Mouse (Mus musculus) hindbrain, postnatal 0 days (tissue): ENCODE data around the gene Gng7. TPM values are rescaled to one million over a fixed set of nuclear protein-coding genes. Genes with fewer than 3 reads are reported as not detected.
"Not testable (repeated sequence)": the region's sequence is repeated elsewhere in the genome, so short reads cannot be mapped to it uniquely, and the experiment has no call there.

Experiments used
- ATAC-seq: fragments of 200-750 bp; cut with Nextera tagmentation; 2 replicates; pipeline ENCODE4 v1.8.0; 2017; ENCODE audit warnings: mild to moderate bottlenecking, moderate TSS enrichment, moderate library complexity
- DNase-seq: peaks from one replicate; pipeline ENCODE4 v3.0.0-alpha.2; 2015; ENCODE audit warnings: low spot score
- H3K27ac ChIP-seq: fragments of 300-500 bp; sonication (generic); 2 replicates; pipeline ENCODE4 v1.5.1; 2014; ENCODE audit warnings: mild to moderate bottlenecking
- H3K27me3 ChIP-seq: fragments of 300-500 bp; sonication (generic); 2 replicates; pipeline ENCODE4 v1.6.1; 2014; ENCODE audit warnings: low read length, mixed read lengths; ENCODE audit not compliant: insufficient read depth
- H3K36me3 ChIP-seq: fragments of 300-500 bp; sonication (generic); 2 replicates; pipeline ENCODE4 v1.6.1; 2014; ENCODE audit warnings: low read length, mixed read lengths; ENCODE audit not compliant: insufficient read depth
- H3K4me1 ChIP-seq: fragments of 300-500 bp; sonication (generic); 2 replicates; pipeline ENCODE4 v1.6.1; 2014; ENCODE audit warnings: antibody characterized with exemption, low read length, mixed read lengths; ENCODE audit not compliant: insufficient read depth
- H3K4me2 ChIP-seq: fragments of 300-500 bp; sonication (generic); 2 replicates; pipeline ENCODE4 v1.6.1; 2014; ENCODE audit warnings: low read depth, mild to moderate bottlenecking, low read length, moderate library complexity, mixed read lengths
- H3K4me3 ChIP-seq: fragments of 300-500 bp; sonication (generic); 2 replicates; pipeline ENCODE4 v1.5.1; 2014; ENCODE audit warnings: low read length
- H3K9ac ChIP-seq: fragments of 300-500 bp; sonication (generic); replicated peaks from 2 replicates; pipeline ENCODE4 v1.6.1; 2014; ENCODE audit warnings: mild to moderate bottlenecking, low read length, moderate library complexity, mixed read lengths
- H3K9me3 ChIP-seq: fragments of 300-500 bp; sonication (generic); 2 replicates; pipeline ENCODE4 v1.6.1; 2016; ENCODE audit warnings: low read length, mixed read lengths
- CTCF ChIP-seq: IDR thresholded peaks from 2 replicates; pipeline ENCODE4 v1.5.1; 2016; ENCODE audit warnings: antibody characterized with exemption, control low read depth, low read depth
- WGBS: fragments of 180-500 bp; shearing (Covaris S2); extraction: QIAGEN DNeasy Blood & Tissue Kit; methylation state at CpG from one replicate; pipeline ENCODE4 v1.1.7; 2014; 5-methylcytosine and 5-hydroxymethylcytosine counted together
- polyA plus RNA-seq: library from polyadenylated mRNA; unstranded; fragments of >200 nt; fragmentation: Nextera tagmentation; extraction: Ambion mirVana; gene quantifications from 2 replicates; pipeline ENCODE4 v1.2.1, GENCODE M21; 2015
- total RNA-seq: library from RNA; depleted of rRNA; stranded (reverse); fragments of >200 nt; gene quantifications from 2 replicates; pipeline ENCODE4 v1.2.3, GENCODE M21; 2014; rRNA removed

Gng7 gene
- 26.2 and 27.2 TPM in 2 replicates for total RNA-seq
- 18.9 and 22.1 TPM in 2 replicates for polyA plus RNA-seq

DNA sequence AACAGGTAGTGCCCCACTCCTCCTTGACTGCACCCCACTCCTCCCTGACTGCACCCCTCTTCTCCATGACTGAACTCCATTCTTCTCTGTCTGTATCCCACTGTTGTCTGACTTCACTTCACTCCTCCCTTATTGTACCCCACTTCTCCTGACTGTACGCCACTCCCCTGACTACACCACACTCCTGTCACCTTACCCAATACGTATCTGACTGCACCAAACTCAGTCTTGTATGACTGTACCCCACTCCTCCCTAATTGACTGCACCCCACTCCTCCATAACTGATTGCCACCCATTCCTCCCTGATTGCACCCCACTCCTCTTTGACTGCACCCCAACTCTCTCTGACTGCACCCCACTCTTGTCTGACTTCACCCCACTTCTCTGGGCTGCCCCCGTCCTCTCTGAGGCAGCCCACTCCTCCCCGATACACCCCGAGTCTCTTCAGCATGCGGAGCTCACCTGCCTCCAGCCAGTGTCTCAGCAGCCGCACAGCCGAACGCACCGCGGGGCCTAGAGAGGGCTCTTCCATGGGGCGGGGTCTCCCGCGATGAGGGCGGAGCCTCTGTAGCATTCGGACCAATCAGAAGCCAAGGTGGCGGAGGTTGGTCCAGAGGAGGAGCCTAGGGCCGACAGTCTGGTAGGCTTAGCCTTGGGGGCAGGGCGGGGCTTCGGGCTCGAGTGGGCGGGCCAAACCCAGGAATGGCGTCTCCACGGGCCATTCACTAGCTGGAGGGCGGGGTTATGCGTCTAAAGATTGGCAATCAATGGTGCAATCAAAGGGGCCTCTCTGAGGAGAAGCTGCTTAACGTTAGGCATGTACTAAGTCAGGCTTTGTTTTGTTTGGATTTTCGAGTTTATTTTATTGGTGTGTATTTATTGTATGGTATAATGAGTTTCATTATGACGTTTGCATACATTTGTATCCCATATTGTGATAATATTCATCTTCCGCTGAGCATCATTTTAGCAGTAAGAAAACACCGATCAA, at the start of gene Gng7:
TSS of gene Gng7 (minus strand) at position 553 of the 992 bp plus-strand sequence.
- 9% methylated on average over 31 of the region's 31 CpGs for WGBS

DNA sequence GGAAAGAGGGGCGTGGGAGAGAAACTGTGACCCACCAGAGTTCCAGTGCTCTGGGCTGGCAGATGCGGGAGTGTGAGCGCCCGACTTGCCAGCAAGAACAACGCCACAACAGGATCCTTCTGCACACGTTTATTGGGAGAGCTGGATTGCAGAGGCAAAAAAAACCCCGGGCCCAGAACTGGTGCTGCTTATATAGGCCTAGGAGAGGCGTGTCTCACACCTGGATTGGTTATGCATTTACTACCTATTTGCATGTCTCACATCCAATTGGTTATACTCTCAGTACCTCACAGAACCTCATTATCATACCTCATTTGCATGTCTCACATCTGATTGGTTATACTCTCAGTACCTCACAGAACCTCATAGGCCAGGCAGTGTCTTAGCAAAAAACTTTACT, 49.8 kb upstream of the Gng7 start:
- DNase-seq, ATAC-seq, H3K9me3 ChIP-seq, H3K4me2 ChIP-seq, H3K27me3 ChIP-seq, H3K9ac ChIP-seq, H3K36me3 ChIP-seq, H3K4me1 ChIP-seq, H3K4me3 ChIP-seq, H3K27ac ChIP-seq: not testable (repeated sequence)
- 84% methylated on average over 8 of the region's 8 CpGs for WGBS

More for the DNA sequence above, at the start of gene Gng7:
- Histone ChIP-seq H3K27me3 (no peaks in the 10 kb centered on the region), H3K4me3 (peak within 1 kb of the TSS; percentile 43), H3K27ac (no peak within 1 kb of the TSS), H3K4me1 (peaks cover 4% of the 10 kb centered on the region; the same call in 1 of the 2 replicates), H3K4me2 (peak within 1 kb of the TSS; percentile 67), H3K36me3 (no peaks in the 10 kb centered on the region), H3K9me3 (no peaks in the 10 kb centered on the region), H3K9ac (peak within 1 kb of the TSS; percentile 45; the same call in 1 of the 2 replicates)
- ATAC-seq: peak; percentile 97
- TF ChIP-seq CTCF: no peak
- DNase-seq: peak; percentile 98

DNA sequence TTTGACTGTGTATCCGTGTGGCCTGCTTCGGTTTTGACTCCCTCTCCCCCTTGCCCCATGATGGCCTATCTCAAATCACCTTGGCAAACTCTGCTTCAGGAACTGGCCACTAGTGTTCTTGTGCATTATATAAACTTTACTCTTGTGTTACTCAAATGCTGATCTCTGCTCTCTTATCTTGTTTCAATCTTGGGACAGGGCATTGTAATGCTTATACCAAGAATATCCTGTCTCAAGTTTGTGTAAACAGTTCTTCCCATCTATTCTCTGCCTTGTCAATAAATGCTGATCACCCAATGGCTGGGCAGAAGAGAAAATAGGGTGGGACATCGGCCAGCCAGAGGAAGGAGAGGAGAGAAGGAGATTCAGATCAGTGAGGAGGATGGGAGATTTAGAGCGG, 48.0 kb upstream of the Gng7 start:
- WGBS: 61% methylated on average over 4 of the region's 4 CpGs
- no peak overlapping the region for H3K9ac ChIP-seq

DNA sequence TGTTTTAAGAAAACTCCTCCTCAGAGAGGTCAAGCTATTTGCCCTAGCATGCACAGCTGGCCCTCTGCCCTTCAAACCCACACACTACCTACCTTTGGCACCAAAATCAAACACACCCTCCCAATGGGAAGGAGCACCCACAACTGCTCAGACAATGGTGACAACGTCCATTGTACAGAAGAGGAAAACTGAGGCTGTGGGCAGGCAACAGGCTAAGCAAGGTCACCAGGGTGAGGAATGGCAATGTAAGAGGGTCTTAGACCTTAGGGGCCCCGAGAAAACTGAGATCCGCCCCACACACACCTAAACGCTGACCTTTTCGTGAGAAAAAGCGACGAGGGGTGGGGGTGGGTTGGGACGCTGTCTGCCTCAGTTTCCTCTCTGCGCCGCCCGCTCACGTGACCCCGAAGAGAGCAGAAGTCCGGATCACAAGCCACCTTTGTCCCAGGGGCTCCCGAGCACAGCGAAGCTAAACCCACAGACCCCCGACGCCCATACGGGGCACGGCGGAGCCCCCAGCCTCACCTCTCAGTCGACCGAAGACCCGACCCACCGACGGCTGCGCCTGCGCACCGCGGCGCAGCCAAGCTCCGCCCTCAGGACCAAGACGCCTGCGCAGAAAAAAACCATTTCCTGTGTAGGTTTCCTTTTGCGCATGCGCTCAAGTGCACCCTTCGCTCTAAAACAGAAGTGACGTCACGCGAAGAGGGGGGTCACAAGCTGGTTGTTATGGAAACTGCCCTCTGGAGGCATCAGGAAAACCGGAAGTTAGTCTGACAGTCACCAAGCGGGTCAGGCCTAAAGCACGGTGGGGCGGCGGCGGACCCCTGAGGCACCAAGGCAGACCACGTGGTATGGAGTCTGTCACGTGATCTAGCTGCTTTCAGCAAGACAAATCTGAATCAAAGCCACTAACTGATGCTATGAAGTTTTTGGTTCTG, 45.1 kb upstream of the Gng7 start, which contains the start of gene Sgta:
TSS of gene Sgta (minus strand) at position 579 of the 941 bp plus-strand sequence.
- DNase-seq (peak; percentile 100), ATAC-seq (peak; percentile 96)
- H3K9ac ChIP-seq: peak within 1 kb of the TSS; percentile 74
- H3K4me2 ChIP-seq: peak within 1 kb of the TSS; percentile 76
- no peaks in the 10 kb centered on the region for H3K27me3 ChIP-seq
- no peaks in the 10 kb centered on the region for H3K9me3 ChIP-seq
- TF ChIP-seq CTCF: no peak
- peaks cover 9% of the 10 kb centered on the region for H3K4me1 ChIP-seq
- peak within 1 kb of the TSS; percentile 79 for H3K4me3 ChIP-seq
- under 1% methylated on average over 48 of the region's 48 CpGs for WGBS
- H3K27ac ChIP-seq: peak within 1 kb of the TSS; percentile 64; the same call in 1 of the 2 replicates
- H3K36me3 ChIP-seq: no peaks in the 10 kb centered on the region

More for the DNA sequence above, 48.0 kb upstream of the Gng7 start:
- H3K4me3 ChIP-seq: no peak overlapping the region
- H3K9me3 ChIP-seq: no peaks in the 10 kb centered on the region
- no peaks in the 10 kb centered on the region for H3K36me3 ChIP-seq
- H3K4me1 ChIP-seq: peaks cover 9% of the 10 kb centered on the region
- H3K4me2 ChIP-seq: no peak overlapping the region
- no peaks in the 10 kb centered on the region for H3K27me3 ChIP-seq
- TF ChIP-seq CTCF: no peak
- DNase-seq: no peak
- H3K27ac ChIP-seq: no peak overlapping the region
- no peak for ATAC-seq

DNA sequence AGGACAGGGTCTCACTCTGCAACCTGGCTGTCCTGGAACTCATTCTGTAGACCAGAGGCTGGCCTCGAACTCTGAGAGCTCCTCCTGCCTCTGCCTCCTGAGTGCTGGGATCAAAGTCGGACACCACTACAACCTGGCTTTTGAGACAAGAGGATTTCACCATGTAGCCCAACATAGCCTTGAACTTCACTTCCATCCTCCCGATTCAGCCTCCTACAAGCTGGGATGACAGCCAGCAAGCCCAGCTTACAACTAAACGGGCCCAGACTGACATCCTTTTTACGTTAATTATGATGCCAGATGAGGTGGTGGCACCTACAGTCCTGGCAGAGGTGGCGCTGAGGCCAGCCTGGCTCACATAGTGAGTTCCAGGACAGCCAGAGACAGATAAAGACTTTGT, 44.2 kb upstream of the Gng7 start:
- ATAC-seq: no peak
- WGBS: 84% methylated on average over 6 of the region's 6 CpGs
- no peaks in the 10 kb centered on the region for H3K36me3 ChIP-seq

More for the DNA sequence above, 44.2 kb upstream of the Gng7 start:
- Histone ChIP-seq H3K4me3 (peak overlapping the region; percentile 79; the same call in 1 of the 2 replicates), H3K27me3 (no peaks in the 10 kb centered on the region), H3K4me1 (peaks cover 9% of the 10 kb centered on the region), H3K27ac (no peak overlapping the region), H3K9ac (peak overlapping the region; percentile 74; the same call in 1 of the 2 replicates), H3K9me3 (no peaks in the 10 kb centered on the region), H3K4me2 (peak overlapping the region; percentile 76)
- no peak for TF ChIP-seq CTCF
- DNase-seq: no peak
